Mouse (Mus musculus) thymus, postnatal 10 days (tissue): ENCODE results near the gene Prkag1.
A peak's percentile ranks its signal among the peaks of the same experiment; 100 is the strongest.
"Not testable (repeated sequence)": the region's sequence is repeated elsewhere in the genome, so short reads cannot be mapped to it uniquely, and the experiment has no call there.

Experiments
- DNase-seq, 2 experiments: peaks; one replicate each; pipeline ENCODE4 v3.0.0; 2021; ENCODE audit warnings: low spot score in 2 of 2

Prkag1 gene

GRCm38 (mm10) chr15:98823434-98823833 is 7.9 kb downstream of the Prkag1 start:
- no peak for DNase-seq

- no peak for DNase-seq
Observed at GRCm38 (mm10) chr15:98822147-98822546, 9.2 kb downstream of the Prkag1 start.

DNA sequence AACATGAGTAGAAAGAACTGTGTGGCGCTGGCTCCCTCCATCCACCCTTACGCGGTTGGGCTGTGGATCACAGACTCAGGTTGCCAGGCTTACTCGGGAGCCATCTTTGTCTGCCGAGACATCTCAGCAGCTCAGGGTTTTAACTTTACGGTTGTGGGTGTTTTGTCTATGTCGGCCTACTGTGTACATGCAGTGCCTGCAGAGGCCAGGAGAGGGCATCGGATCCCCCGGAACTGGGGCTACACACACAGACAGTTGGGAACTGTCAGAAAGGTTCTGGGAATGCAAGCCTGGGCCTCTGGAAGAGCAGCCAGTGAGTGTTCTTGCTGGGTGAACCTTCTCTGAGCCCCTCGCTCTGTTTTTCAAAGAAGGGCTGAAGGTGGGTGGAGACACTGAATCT is 9.9 kb downstream of the Prkag1 start:
- peak in 1 of 2 experiments; percentile 44 for DNase-seq

DNA sequence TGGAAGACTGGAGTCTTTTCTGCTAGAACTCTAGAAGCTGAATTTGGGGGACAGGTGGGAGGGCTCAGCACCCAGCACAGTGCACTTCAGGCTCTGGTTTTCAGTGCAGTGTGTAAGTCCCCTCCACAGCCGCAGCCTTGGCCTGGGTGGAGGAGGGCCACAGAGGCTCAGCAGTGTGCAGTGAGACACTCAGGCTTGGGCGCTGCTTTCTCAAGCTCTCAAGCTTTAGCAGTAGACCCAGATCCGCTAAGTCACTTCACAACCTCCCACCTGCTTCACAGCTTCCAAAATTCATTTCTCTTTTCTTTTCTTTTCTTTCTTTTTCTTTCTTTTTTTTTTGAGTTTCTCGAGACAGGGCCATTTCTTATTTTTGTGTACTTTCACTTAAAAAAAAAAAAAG is 10.4 kb downstream of the Prkag1 start:
- DNase-seq, result no peak

- no peak for DNase-seq
Observed at GRCm38 (mm10) chr15:98818171-98818570, 13.2 kb downstream of the Prkag1 start.

GRCm38 (mm10) chr15:98812741-98813424 is 18.4 kb downstream of the Prkag1 start:
- DNase-seq, result no peak

DNA sequence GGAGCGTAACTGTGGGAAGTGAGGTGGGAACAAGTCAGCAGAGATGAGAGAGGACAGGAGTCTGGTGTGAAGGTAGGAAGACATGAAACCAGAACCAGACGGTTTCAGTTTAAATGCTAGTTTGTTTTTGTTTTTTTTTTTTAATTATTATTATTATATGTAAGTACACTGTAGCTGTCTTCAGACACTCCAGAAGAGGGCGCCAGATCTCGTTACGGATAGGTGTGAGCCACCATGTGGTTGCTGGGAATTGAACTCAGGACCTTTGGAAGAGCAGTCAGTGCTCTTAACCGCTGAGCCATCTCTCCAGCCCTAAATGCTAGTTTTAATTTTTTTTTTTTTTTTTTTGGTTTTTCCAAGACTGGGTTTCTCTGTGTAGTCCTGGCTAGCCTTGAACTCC is 21.1 kb downstream of the Prkag1 start:
- not testable (repeated sequence) for DNase-seq

DNA sequence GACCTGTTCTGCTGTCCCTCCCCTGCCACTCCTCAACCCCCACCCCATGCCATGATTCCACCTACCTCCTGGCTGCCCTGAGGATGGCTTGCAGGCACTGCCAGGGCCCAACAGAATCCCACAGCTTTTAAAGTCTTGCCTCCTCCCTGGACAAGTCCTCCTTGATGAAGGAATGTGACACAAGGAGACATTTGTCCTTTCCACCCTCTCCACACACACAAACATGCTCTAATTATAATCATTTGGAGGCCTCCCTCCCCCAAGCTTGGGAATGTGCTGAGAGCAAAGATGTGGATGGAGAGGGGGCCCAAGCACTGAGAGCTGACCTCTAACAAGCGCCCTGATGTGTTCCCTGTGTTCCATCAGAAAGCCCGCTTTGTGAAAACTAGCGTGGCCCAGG is 21.9 kb downstream of the Prkag1 start, which contains the start of gene Ddn:
Gene Ddn, minus strand, starts transcription at position 101 of the 400 bp plus-strand sequence.
- DNase-seq, result no peak

GRCm38 (mm10) chr15:98808651-98809134 is 22.6 kb downstream of the Prkag1 start:
- no peak for DNase-seq

DNA sequence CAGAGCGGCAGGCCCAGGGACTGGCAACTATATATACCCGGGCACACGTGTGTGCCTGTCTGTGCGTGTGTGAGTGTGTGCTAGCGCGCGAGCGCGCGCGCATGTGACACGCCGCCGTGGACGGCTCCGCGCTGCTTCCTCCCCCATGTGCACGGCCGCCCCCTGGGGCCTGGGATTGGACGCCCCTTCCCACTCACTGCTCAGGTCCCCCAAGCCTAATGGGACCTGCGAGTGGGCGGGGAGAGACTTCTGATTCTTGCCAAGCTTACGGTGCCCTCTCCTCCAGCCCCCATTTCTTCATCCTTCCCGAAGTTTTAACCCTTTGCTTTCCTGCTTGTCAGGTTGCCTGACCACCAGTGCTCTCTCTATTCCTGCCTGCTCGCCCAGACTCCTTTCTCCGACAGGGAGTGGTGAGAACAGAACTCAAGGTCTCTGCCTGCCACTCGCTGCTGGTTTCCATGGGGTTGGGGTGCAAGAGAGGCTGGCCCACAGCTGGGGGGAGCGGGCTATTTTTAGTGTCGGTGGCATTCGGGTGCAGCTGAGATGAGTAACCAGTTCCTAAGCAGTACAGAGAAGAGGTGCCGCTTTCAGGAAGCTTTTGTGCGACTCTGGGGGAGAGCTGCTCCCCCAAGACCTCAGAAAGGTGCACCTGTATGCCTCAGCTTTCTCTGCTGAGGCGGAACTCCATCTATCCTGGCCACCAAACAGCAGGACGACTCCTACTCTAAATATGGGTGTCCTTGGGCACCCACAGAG is 23.2 kb downstream of the Prkag1 start:
- peak; percentile 64 to 68 for DNase-seq

DNA sequence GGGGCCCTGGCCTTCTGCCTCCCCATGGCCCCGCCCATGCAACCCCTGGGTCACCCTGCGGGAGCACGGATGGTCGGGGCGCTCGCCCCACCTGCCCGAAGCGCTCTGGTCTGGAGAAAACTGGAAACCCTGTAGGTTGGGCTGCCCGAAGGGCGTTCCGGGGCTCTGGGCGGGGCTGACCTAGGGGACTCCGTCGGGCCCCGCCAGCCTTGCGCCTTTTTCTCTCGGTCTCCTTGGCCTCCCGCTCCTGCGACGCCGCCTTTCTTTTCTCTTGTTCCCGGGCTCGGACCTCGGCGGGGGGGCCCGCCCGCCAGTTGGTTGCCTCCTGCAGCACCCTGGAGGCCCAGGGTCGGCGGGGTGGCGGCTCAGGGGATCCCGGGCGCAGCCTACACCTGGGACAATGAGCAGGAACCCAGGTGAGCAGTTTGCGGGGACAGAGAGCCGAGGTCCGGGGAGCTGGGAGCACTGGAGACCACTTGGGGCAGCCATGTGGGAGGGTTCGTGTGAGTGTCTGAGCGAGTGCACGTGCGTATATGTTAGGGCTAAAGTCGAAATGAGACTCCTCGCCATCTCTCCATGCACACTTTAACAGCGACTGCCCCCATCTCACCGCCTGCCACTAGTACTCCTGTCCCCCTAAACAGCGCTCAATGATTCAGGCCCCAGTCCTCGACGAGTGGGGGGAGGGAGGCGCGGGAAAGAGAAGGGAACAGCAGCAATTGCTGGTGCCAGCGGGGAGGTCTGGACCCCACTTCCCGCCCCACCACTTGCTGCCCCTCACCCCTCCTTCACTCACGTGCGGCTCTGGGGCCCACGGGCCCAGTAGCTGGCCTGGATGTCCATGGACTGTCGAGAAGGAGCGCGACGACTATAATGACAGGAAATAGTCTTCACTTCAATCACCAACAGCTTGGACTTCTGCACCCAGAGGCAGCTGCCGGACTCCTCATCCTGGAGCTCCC is 24.2 kb downstream of the Prkag1 start:
- no peak for DNase-seq

- DNase-seq, result no peak
Observed at GRCm38 (mm10) chr15:98806071-98806808, 25.1 kb downstream of the Prkag1 start.

DNA sequence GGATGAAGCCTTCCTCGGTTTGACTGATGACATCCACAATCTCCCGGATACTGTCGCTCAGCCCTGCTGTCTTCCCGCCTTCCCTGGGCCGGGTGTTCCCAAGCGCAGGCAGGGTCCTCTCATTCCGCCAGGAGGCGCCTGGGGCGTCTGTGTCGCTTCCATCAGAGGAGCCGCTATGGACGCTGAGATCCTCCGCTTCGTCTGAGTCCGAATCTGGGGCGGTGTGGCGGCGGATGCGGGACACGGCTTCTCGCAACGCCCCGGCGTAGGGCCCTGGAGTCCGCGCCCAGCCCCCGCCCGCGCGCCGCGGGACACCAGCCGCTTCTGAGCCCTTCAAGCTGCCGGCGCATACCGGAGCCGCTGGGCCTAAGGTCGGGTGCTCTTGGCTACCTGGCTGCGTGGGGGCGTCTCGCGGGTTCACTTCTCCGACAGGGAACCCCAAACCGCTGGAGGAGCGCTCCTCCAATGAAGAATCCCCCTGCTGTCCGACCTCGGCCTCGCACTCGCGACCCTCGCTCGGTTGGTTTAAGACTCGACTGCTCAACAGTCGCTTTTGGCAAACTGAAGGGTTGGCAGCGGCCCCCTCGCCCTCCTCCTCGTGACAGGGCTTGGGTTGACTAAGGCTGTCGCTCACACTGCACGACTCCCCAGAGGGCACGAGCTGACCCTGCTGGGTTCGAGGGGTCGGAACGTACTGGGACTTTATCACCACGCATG is 25.8 kb downstream of the Prkag1 start:
- DNase-seq, result peak in 1 of 2 experiments; percentile 44

GRCm38 (mm10) chr15:98804054-98804453 is 27.3 kb downstream of the Prkag1 start:
- DNase-seq, result peak; percentile 51 to 81

- no peak for DNase-seq
Observed at GRCm38 (mm10) chr15:98802926-98803325, 28.4 kb downstream of the Prkag1 start.

- peak in 1 of 2 experiments; percentile 74 for DNase-seq
Observed at GRCm38 (mm10) chr15:98799396-98799795, 31.9 kb downstream of the Prkag1 start.

DNA sequence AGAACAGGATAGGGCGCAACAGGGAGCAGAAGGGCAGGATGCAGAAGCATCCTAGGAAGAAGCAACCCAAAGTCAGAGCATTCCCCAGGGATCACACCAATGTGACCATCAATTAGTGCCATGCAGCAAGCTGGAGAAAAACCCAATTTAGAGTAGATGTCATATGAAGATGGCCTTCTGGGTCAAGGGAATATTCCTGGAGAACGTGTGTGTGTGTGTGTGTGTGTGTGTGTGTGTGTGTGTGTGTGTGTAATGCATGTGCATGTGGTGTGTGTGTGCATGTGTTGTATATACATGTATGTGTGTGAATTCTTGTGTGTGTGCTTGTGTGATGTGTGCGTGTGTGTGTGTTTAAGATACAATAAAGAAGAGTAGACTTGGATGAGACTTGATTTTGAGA is 32.4 kb downstream of the Prkag1 start:
- DNase-seq, result no peak

- DNase-seq, result no peak
Observed at GRCm38 (mm10) chr15:98797835-98798492, 33.4 kb downstream of the Prkag1 start.

- DNase-seq, result no peak
Observed at GRCm38 (mm10) chr15:98796803-98797595, 34.3 kb downstream of the Prkag1 start.
